Mouse (Mus musculus): Measurements from ENCODE around the gene Xrcc6. TPM values are rescaled to one million over a fixed set of nuclear protein-coding genes. Genes with fewer than 3 reads are reported as not detected.

Gene Xrcc6
- 23.3 and 33.3 TPM in 2 replicates for polyA plus RNA-seq (2012; rRNA removed; ENCODE audit: low replicate concordance)

DNA sequence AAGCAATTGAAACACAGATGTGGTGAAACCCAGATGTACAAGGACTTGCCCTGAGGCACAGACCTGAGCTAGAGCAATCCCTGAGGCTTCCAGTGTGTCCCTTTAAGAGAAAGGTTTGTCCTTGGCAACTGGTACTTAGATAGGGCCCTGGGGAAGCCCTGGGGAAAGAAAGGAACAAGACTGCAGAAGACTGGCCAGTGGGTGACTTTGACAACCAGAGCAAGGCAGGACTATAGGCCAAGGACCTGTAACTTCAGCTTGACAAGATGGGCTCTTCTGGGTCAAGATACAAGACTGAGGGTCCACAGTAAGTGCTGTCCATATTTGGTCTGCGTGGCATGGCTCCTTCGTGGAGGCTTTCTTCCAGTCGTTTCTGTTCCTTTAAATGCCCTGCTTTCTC is at the start of gene Xrcc6:
Gene Xrcc6 (plus strand): TSS at position 190 of the 400 bp plus-strand sequence.

DNA sequence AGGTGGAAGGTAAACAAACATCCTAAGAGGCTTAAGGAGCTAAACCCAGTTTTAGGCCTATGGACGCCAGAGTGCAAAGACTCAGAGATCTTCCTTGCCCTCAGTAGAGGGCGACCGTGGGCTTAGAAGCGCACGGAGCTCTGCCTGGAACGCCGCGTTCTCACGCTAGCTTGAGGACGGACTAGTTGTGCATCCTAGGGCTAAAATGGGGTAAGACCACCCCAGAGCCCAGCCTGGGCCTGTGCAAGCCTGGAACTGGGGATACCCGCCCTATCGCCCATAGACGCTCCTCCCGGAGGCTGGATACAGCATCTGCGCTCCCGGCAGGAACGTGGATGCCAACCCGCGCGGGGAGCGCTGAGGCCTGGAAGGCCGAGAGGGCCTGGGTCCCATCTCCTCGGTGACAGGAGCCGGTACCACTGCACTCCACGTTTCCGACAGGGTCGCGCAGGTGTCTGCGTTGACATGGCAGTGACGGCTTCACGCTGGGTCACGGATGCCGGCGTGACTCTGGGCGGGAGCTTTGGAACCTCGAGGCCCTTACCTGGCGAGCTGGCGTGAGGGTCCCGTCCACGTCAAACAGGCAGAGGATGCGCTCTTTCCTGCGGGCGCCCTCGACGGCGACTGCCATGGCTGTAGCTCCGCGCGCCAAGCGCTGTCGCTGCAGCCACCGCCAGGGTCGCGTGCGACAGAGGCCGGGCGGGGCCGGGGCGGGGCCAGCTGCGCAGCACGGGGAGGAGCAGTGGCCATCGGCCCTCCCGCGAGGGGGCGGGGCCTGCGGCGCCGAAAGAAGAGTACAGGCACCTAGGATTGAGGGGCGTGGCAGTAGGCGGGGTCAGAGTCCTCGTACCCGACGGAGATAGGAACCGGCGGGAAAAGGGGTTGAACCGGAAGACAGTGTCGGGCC is 27.2 kb upstream of the Xrcc6 start, which contains the start of gene Pmm1:
Gene Pmm1 (minus strand): TSS at position 760 of the 907 bp plus-strand sequence.

DNA sequence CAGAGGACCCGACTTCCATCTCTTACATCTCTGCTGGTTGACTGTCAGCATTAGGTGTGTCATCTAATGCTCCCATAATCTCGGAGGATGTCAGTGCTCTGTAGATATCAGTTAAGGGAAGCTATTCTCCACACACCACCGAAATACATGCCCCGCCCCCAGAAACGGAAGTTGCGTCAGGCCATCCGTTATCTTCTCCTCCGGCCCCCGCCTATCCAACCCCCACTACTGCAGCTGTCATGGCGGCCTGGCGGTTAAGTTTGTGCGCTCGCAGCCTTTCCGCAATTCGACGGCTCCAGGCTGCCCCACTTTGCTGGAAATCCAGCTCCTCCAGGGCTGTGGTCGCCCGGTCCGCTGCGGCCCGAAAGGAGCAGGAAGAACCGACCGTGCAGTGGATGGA is 7.3 kb upstream of the Xrcc6 start, which contains the start of gene 1700029P11Rik:
Gene 1700029P11Rik (plus strand): TSS at position 220 of the 400 bp plus-strand sequence.

DNA sequence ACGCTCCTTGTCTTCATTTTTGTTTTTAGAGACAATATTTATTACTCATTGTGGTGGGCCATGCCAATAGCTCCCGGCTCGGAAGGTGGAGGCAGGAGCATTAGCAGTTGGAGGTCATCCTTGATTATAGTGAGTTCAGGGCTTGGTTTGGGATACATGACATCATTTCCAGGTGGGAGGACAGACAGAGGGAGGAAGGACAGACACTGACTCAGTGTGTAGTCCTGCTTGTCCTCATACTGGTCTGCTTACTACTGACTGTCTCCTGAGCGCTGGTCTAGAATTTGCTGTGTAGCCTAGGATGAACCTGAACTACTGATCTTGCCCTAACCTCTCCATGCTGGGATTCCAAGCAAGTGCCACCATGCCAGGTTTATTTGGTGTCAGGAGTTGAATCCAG is 46.1 kb downstream of the Xrcc6 start, which contains the start of gene Desi1:
Gene Desi1 (minus strand): TSS at position 101 of the 400 bp plus-strand sequence.

DNA sequence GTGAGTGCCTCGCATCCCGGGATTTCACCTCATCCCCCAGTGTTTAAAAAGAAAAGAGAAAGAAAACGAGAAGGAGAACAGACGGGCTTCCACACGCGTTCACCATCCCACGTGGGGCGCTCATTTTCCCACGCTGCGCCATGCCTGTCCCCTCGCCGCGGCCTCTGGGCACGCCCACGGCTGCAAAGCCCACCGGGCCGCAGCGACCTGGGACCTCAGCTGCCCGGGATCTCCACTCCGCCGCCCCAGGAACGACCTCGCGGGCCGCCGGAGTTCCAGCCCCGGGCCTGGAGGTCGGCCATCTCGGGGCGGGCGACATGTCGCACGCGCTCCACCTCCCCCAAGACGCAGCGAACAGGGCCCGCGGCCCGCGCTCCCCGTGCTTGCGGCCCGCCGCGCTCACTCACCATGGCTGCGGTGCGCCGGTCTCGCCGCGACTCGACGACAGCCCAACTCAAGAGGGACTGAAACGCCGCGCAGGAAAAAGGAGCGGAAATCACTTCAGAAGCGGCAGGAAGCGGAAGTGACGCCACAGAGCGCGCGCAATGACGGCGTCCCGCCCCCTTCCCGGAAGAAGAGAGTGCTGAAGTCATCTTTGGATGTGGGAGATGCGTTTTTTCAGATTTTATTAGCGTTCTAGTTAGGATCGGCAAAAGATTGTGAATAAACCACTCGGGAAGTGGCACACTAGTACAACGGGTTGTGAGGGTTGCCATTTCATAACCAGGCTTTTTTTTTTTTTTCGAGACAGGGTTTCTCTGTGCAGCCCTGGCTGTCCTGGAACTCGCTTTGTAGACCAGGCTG is 59.6 kb downstream of the Xrcc6 start, which contains the start of gene Snu13:
Gene Snu13 (minus strand): TSS at position 519 of the 804 bp plus-strand sequence.

DNA sequence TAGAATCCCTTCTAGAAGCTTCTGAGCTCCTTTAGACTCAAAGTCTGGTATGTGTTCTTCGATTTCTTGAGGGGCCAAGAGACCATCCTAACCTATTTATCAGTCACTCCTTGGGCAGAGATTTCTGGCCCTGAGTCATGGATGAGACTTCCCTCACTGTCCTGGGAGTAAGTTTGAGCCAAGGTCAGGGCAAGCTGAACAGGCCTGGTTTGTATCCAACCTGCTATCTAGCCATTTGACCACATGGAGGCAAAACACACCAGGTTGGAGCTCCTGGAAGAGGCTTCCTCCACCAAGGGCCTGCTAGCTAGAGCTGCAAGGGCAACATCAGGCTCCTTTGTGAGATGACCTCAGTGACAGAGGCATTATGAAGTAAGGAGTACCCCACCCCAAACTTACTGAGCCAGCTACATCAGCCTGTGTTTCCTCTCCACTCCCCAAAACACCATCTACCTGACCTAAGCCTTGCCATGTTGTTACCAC is 71.1 kb downstream of the Xrcc6 start, which contains the start of gene 4930407I10Rik:
Gene 4930407I10Rik (plus strand): TSS at position 433 of the 483 bp plus-strand sequence.

DNA sequence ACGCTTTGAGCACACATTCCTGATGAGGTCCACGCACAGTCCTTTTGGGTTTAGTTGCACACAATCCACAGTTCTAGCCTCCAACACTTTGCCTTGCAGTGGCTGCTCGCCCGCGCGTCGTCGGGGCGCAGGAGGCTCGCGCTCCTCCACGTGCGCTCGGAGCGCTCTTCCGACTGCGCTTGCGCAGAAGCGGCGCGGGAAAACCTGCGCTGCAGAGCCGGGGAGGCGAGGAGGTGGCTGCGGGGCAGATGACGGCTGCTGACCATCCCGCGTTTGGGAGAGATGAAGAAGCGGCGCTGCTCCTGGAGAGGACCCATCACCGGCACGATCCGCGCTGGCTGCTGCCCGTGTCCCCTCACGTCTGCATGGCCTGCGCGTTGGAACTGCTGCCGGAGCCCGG is 82.3 kb downstream of the Xrcc6 start, which contains the start of gene Mei1:
Gene Mei1 (plus strand): TSS at position 99 of the 400 bp plus-strand sequence.

Other genes starting within 250 kb of the Xrcc6 start
- 33.7 and 62.4 TPM in 2 replicates for gene Zc3h7b, start 242.8 kb upstream of the Xrcc6 start, polyA plus RNA-seq (2012; rRNA removed; ENCODE audit: low replicate concordance)
- 22.6 and 40.1 TPM in 2 replicates for gene Rangap1, start 242.3 kb upstream of the Xrcc6 start, polyA plus RNA-seq (2012; rRNA removed; ENCODE audit: low replicate concordance)
- 62.7 and 76.8 TPM in 2 replicates for gene Tef, start 185.4 kb upstream of the Xrcc6 start, polyA plus RNA-seq (2012; rRNA removed; ENCODE audit: low replicate concordance)
- 39.8 and 42.4 TPM in 2 replicates for gene Tob2, start 129.0 kb upstream of the Xrcc6 start, polyA plus RNA-seq (2012; rRNA removed; ENCODE audit: low replicate concordance)
- gene Phf5a, start 115.9 kb upstream of the Xrcc6 start, polyA plus RNA-seq (2012; rRNA removed; ENCODE audit: low replicate concordance): 40.8 and 53.1 TPM in 2 replicates
- gene Aco2, start 115.5 kb upstream of the Xrcc6 start, polyA plus RNA-seq (2012; rRNA removed; ENCODE audit: low replicate concordance): 461 and 738 TPM in 2 replicates
- gene Polr3h, start 61.6 kb upstream of the Xrcc6 start, polyA plus RNA-seq (2012; rRNA removed; ENCODE audit: low replicate concordance): 20.3 and 22.0 TPM in 2 replicates
- 3.8 and 39.1 TPM in 2 replicates for gene Csdc2, start 51.1 kb upstream of the Xrcc6 start, polyA plus RNA-seq (2012; rRNA removed; ENCODE audit: low replicate concordance)
- gene Pmm1, start 26.9 kb upstream of the Xrcc6 start, polyA plus RNA-seq (2012; rRNA removed; ENCODE audit: low replicate concordance): 109 and 124 TPM in 2 replicates
- gene 1700029P11Rik, start 7.3 kb upstream of the Xrcc6 start, polyA plus RNA-seq (2012; rRNA removed; ENCODE audit: low replicate concordance): not detected in 2 replicates
- gene Desi1, start 46.0 kb downstream of the Xrcc6 start, polyA plus RNA-seq (2012; rRNA removed; ENCODE audit: low replicate concordance): 28.1 and 41.7 TPM in 2 replicates
- 50.4 and 75.6 TPM in 2 replicates for gene Snu13, start 59.8 kb downstream of the Xrcc6 start, polyA plus RNA-seq (2012; rRNA removed; ENCODE audit: low replicate concordance)
- not detected in 2 replicates for gene 4930407I10Rik, start 71.3 kb downstream of the Xrcc6 start, polyA plus RNA-seq (2012; rRNA removed; ENCODE audit: low replicate concordance)
- 0.04 TPM in 1 of 2 replicates, not detected in the other for gene Mei1, start 82.2 kb downstream of the Xrcc6 start, polyA plus RNA-seq (2012; rRNA removed; ENCODE audit: low replicate concordance)
- 10.0 and 14.9 TPM in 2 replicates for gene Ccdc134, start 140.1 kb downstream of the Xrcc6 start, polyA plus RNA-seq (2012; rRNA removed; ENCODE audit: low replicate concordance)
- gene Srebf2, start 159.3 kb downstream of the Xrcc6 start, polyA plus RNA-seq (2012; rRNA removed; ENCODE audit: low replicate concordance): 60.2 and 70.3 TPM in 2 replicates
- gene Shisa8, start 225.0 kb downstream of the Xrcc6 start, polyA plus RNA-seq (2012; rRNA removed; ENCODE audit: low replicate concordance): 0.40 and 0.62 TPM in 2 replicates
- gene Tnfrsf13c, start 236.5 kb downstream of the Xrcc6 start, polyA plus RNA-seq (2012; rRNA removed; ENCODE audit: low replicate concordance): 0.40 and 0.66 TPM in 2 replicates